Mouse (Mus musculus): ENCODE results near the gene Zfp970.

DNA sequence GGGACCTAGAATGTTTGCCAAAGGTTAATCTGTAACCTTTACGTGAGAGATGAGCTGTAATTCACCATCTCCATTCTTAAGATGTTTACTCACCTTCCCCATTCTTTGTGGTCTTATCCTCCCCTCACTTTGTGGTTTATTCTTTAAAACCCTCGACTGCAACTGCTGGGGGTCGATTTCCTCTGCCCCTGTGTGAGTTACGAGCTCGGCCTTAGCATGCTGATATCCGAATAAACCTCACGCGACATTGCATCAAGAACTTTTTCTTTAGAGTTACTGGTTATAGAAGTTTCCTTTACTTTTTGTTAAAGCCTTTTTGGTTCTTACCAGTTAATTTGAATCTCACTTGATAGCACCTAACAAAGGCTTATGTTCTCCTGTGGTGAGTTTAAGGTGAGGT is 55.5 kb downstream of the Zfp970 start:
- TF ChIP-seq TCF12 (IDR thresholded peaks at IDR 0.05; ENCODE audit: insufficient read depth, poor library complexity, severe bottlenecking), result no peak
- TF ChIP-seq POLR2A (IDR thresholded peaks at IDR 0.05; ENCODE audit: insufficient read length, low read depth), result no peak
- no peak for TF ChIP-seq POLR2AphosphoS2 (IDR thresholded peaks at IDR 0.05; ENCODE audit: insufficient read length, low read depth)
- TF ChIP-seq MYOG (IDR thresholded peaks at IDR 0.05; ENCODE audit: control insufficient read depth in 1 of 3, insufficient read depth in 1 of 3, insufficient read length in 2 of 3, low read depth in 2 of 3), result no peak

Measured in myocyte (in vitro differentiated cells).